Mouse (Mus musculus) forebrain, embryonic 11.5 days (tissue): Measurements from ENCODE around the gene Pacsin2. TPM values are rescaled to one million over a fixed set of nuclear protein-coding genes. Genes with fewer than 3 reads are reported as not detected.

Source experiments
- ATAC-seq: fragments of 200-750 bp; cut with Nextera tagmentation; replicated peaks from 2 replicates; pipeline ENCODE4 v1.8.0; 2017; ENCODE audit warnings: moderate TSS enrichment; ENCODE audit not compliant: low FRiP score
- DNase-seq: peaks from one replicate; pipeline ENCODE4 v3.0.0-alpha.2; 2017; ENCODE audit warnings: low spot score
- H3K27ac ChIP-seq: fragments of 300-500 bp; sonication (generic); 2 replicates; pipeline ENCODE4 v1.5.1; 2014; ENCODE audit warnings: low read depth, low read length
- H3K27me3 ChIP-seq: fragments of 300-500 bp; sonication (generic); 2 replicates; pipeline ENCODE4 v1.6.1; 2014; ENCODE audit warnings: mild to moderate bottlenecking, low read length, mixed read lengths; ENCODE audit not compliant: control insufficient read depth, insufficient read depth
- H3K36me3 ChIP-seq: fragments of 300-500 bp; sonication (generic); 2 replicates; pipeline ENCODE4 v1.6.1; 2014; ENCODE audit warnings: mild to moderate bottlenecking, low read length, moderate library complexity, mixed read lengths; ENCODE audit not compliant: control insufficient read depth, insufficient read depth
- H3K4me1 ChIP-seq: fragments of 300-500 bp; sonication (generic); replicated peaks from 2 replicates; pipeline ENCODE4 v1.6.1; 2014; ENCODE audit warnings: low read length, mixed read lengths; ENCODE audit not compliant: control insufficient read depth, insufficient read depth
- H3K4me2 ChIP-seq: fragments of 300-500 bp; sonication (generic); 2 replicates; pipeline ENCODE4 v1.6.1; 2014; ENCODE audit warnings: low read depth, mild to moderate bottlenecking, low read length, moderate library complexity, mixed read lengths; ENCODE audit not compliant: severe bottlenecking
- H3K4me3 ChIP-seq: fragments of 300-500 bp; sonication (generic); 2 replicates; pipeline ENCODE4 v1.5.1; 2014; ENCODE audit warnings: low read depth, low read length
- H3K9ac ChIP-seq: fragments of 300-500 bp; sonication (generic); 2 replicates; pipeline ENCODE4 v1.6.1; 2014; ENCODE audit warnings: low read length
- H3K9me3 ChIP-seq: fragments of 300-500 bp; sonication (generic); 2 replicates; pipeline ENCODE4 v1.6.1; 2016; ENCODE audit warnings: low read length, mixed read lengths; ENCODE audit not compliant: control insufficient read depth
- WGBS: fragments of 180-500 bp; shearing (Covaris S2); extraction: QIAGEN DNeasy Blood & Tissue Kit; methylation state at CpG from one replicate; pipeline ENCODE4 v1.1.7; 2014; 5-methylcytosine and 5-hydroxymethylcytosine counted together
- polyA plus RNA-seq: library from polyadenylated mRNA; unstranded; fragments of >200 nt; fragmentation: Nextera tagmentation; extraction: Ambion mirVana; gene quantifications from 2 replicates; pipeline ENCODE4 v1.2.1, GENCODE M21; 2014

The Pacsin2 gene
- polyA plus RNA-seq, 1 experiment from 2014 or later: 50.5 TPM

DNA sequence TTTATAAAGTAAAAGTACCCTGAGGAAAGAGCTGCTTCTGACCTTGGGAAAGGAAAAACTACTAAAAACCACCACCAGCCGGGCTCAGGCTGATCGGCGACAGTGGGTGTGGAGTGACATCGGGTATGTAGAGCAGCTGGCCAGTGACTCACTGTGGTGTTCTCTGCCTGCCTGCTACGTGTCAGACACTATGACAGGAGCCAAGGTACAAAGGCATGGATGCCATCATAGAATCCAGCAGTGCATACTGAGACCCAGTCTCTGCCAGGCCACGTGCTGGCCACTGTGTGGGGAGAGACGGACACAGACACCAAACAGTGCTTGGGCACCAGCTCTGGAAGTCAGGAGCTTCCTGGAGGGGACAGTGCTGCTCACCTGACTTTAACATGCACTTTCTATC lies 119.5 kb downstream of the Pacsin2 start:
- no peaks in the 10 kb centered on the region for H3K4me1 ChIP-seq
- ATAC-seq: no peak
- WGBS: 78% methylated on average over 7 of the region's 7 CpGs
- no peaks in the 10 kb centered on the region for H3K9me3 ChIP-seq
- peak overlapping the region; percentile 43 for H3K27ac ChIP-seq
- no peaks in the 10 kb centered on the region; the same call in 1 of the 2 replicates for H3K36me3 ChIP-seq
- H3K4me3 ChIP-seq: no peak overlapping the region
- H3K27me3 ChIP-seq: no peaks in the 10 kb centered on the region
- DNase-seq: no peak
- H3K4me2 ChIP-seq: no peak overlapping the region
- no peak overlapping the region for H3K9ac ChIP-seq

DNA sequence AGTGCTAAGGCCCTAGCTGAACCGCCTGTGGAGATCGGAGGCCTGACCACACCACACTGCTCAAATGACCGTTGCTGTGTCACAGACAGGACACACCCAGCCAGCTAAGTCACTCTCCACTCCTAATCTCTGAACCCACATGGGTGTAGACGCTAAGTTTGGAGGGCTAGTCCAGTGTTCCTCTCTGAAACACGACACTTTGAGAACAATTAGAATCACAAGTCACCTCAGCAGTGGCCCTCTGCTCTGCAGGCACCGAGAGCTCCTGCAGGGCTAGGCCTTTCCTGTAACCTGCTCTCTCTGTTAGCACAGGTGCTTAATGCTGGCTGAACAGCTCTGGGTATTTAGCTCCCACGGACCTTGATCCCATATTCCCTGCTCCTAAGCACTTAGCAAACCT lies 120.2 kb downstream of the Pacsin2 start:
- no peaks in the 10 kb centered on the region; the same call in 1 of the 2 replicates for H3K36me3 ChIP-seq
- H3K4me1 ChIP-seq: no peaks in the 10 kb centered on the region
- no peaks in the 10 kb centered on the region for H3K9me3 ChIP-seq
- DNase-seq (no peak), ATAC-seq (peak; percentile 53; the same call in 1 of the 2 replicates)
- WGBS: 23% methylated on average over 7 of the region's 7 CpGs
- H3K4me2 ChIP-seq: no peak overlapping the region
- no peak overlapping the region for H3K4me3 ChIP-seq
- H3K9ac ChIP-seq: no peak overlapping the region
- peak overlapping the region; percentile 43 for H3K27ac ChIP-seq
- no peaks in the 10 kb centered on the region for H3K27me3 ChIP-seq

DNA sequence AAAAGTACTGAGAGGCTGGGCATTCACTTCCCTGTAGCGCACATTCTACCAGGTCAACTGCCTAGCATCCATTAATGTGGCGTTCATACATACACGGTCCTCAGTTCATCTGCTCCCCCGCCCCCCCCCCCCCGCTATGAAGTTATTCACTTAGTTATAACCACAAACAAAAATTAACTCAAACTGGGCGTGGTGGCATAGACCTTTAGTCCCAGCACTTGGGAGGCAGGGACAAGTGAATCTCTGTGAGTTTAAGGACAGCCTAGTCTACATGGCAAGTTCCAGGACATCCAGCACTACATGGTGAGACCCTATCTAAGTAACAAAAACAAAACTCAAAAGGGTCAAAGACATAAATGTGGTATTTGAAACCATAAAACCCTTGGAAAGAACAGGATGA lies 125.5 kb downstream of the Pacsin2 start:
- Histone ChIP-seq H3K9ac (no peak overlapping the region), H3K27ac (no peak overlapping the region), H3K4me3 (no peak overlapping the region), H3K9me3 (no peaks in the 10 kb centered on the region), H3K4me1 (no peaks in the 10 kb centered on the region), H3K36me3 (no peaks in the 10 kb centered on the region; the same call in 1 of the 2 replicates), H3K4me2 (no peak overlapping the region), H3K27me3 (no peaks in the 10 kb centered on the region)
- no peak for DNase-seq
- no peak for ATAC-seq
- 89% methylated on average over 6 of the region's 6 CpGs for WGBS

DNA sequence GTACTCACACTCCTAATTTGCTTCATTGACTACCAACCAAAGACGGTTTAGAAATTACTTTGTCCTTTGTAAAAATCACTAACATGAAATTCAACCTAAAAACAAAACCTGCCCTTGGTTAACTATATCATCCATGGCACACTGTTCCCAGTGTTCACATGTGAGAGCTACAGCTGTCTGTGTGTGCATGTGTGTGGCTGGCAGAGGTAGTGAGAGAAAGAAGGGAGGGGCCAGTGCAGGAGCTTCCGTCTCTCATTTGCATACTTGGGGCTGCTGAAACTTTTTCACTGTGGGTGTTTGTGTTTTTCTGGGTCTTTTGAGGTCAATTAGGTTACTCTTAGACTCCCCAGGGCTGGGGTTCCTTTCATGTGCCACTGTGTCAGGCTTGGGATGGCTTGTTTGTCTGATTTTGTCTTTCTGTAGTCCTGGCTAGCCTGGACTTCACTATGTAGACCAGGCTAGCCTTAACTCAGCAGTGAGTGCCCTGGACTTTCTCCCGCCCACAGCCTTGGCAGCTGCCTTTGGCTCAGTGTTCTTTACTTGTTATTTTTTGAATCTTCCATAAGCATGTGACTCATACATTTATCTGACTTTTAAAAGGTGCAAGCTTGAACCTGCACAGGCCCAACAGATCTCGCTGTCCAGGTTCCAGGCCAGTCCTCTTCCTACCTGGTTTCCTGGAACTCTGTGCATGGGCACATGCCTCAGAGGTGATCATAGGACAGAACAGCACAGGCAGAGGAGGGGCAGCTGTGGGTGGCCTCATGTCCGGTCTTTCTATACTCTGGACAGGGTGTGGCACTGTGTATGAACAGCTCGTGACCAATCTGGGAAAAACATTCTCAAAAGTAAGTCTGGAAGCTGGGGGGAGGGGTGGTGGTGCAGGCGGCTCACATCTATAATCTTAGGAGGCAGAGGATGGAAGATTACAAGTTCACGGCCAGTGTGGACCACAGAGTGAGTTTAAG lies 126.2 kb downstream of the Pacsin2 start:
- Histone ChIP-seq H3K27me3 (no peaks in the 10 kb centered on the region), H3K27ac (no peak overlapping the region), H3K4me3 (no peak overlapping the region), H3K4me1 (no peaks in the 10 kb centered on the region), H3K9ac (no peak overlapping the region), H3K36me3 (no peaks in the 10 kb centered on the region; the same call in 1 of the 2 replicates), H3K9me3 (no peaks in the 10 kb centered on the region), H3K4me2 (no peak overlapping the region)
- no peak for ATAC-seq
- no peak for DNase-seq
- WGBS: 85% methylated on average over 8 of the region's 8 CpGs

DNA sequence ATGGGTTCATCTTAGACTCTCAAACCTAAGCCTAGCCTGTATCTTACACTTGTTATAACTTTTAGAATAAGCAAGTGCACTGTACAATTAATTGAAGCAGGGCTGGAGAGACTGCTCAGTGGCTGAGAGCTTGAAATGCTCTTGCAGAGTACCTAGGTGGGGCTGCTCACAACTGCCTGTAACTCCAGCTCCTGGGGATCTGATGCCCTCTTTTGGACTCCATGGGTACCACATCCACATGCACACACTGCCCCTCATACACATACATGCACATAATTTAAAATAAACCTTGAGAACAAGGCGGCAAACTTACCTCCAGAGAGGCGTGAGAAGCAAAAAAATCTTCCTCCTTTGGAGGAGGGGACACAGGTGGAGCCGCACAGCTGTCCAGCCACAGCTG lies 132.0 kb downstream of the Pacsin2 start:
- no peak for DNase-seq
- WGBS: 81% methylated on average over 3 of the region's 3 CpGs
- no peaks in the 10 kb centered on the region for H3K9me3 ChIP-seq
- no peak overlapping the region for H3K27ac ChIP-seq
- no peaks in the 10 kb centered on the region; the same call in 1 of the 2 replicates for H3K36me3 ChIP-seq
- ATAC-seq: no peak
- no peaks in the 10 kb centered on the region for H3K4me1 ChIP-seq
- H3K4me2 ChIP-seq: no peak overlapping the region
- H3K9ac ChIP-seq: no peak overlapping the region
- H3K27me3 ChIP-seq: no peaks in the 10 kb centered on the region
- no peak overlapping the region for H3K4me3 ChIP-seq

- Histone ChIP-seq H3K27me3 (no peaks in the 10 kb centered on the region), H3K4me1 (no peaks in the 10 kb centered on the region), H3K27ac (no peak overlapping the region), H3K36me3 (no peaks in the 10 kb centered on the region; the same call in 1 of the 2 replicates), H3K9ac (no peak overlapping the region), H3K4me2 (no peak overlapping the region), H3K4me3 (no peak overlapping the region), H3K9me3 (no peaks in the 10 kb centered on the region)
- WGBS: 91% methylated on average over 5 of the region's 5 CpGs
- ATAC-seq: no peak
- DNase-seq: no peak
Observed at GRCm38 (mm10) chr15:83328952-83329351, 135.5 kb downstream of the Pacsin2 start.

Other genes starting within 250 kb of the Pacsin2 start
- 1.1 and 1.7 TPM in 2 replicates for gene A4galt, start 212.8 kb downstream of the Pacsin2 start, polyA plus RNA-seq
- 31.3 and 35.0 TPM in 2 replicates for gene Arfgap3, start 114.4 kb downstream of the Pacsin2 start, polyA plus RNA-seq
- gene Ttll1, start 46.3 kb upstream of the Pacsin2 start, polyA plus RNA-seq: 35.3 and 35.4 TPM in 2 replicates
- 2.3 and 2.5 TPM in 2 replicates for gene Bik, start 62.3 kb upstream of the Pacsin2 start, polyA plus RNA-seq
- gene Tspo, start 99.0 kb upstream of the Pacsin2 start, polyA plus RNA-seq: 28.4 and 33.0 TPM in 2 replicates
- 45.7 and 53.1 TPM in 2 replicates for gene Mcat, start 99.2 kb upstream of the Pacsin2 start, polyA plus RNA-seq
- 51.8 and 59.5 TPM in 2 replicates for gene Ttll12, start 130.6 kb upstream of the Pacsin2 start, polyA plus RNA-seq